Mouse (Mus musculus) midbrain, embryonic 12.5 days (tissue): ENCODE measurements at regions not wholly inside any gene's neighbourhood (a gene's known extent, or its start where the extent isn't known, plus 50 kb on each side); places are given as distances from the start of the nearest gene placed in this dataset.

Source experiments
- ATAC-seq: fragments of 200-750 bp; cut with Nextera tagmentation; 2 replicates; pipeline ENCODE4 v1.8.0; 2017; ENCODE audit warnings: low read depth, moderate TSS enrichment, moderate library complexity; ENCODE audit not compliant: low FRiP score
- H3K27ac ChIP-seq: fragments of 300-500 bp; sonication (generic); replicated peaks from 2 replicates; pipeline ENCODE4 v1.5.1; 2016; ENCODE audit warnings: mild to moderate bottlenecking
- H3K27me3 ChIP-seq: fragments of 300-500 bp; sonication (generic); 2 replicates; pipeline ENCODE4 v1.6.1; 2016; ENCODE audit warnings: mild to moderate bottlenecking
- H3K36me3 ChIP-seq: fragments of 300-500 bp; sonication (generic); 2 replicates; pipeline ENCODE4 v1.6.1; 2016
- H3K4me1 ChIP-seq: fragments of 300-500 bp; sonication (generic); 2 replicates; pipeline ENCODE4 v1.6.1; 2016
- H3K4me2 ChIP-seq: fragments of 300-500 bp; sonication (generic); replicated peaks from 2 replicates; pipeline ENCODE4 v1.6.1; 2016; ENCODE audit warnings: mild to moderate bottlenecking, moderate library complexity
- H3K4me3 ChIP-seq: fragments of 300-500 bp; sonication (generic); 2 replicates; pipeline ENCODE4 v1.5.1; 2016; ENCODE audit warnings: mild to moderate bottlenecking
- H3K9ac ChIP-seq: fragments of 300-500 bp; sonication (generic); replicated peaks from 2 replicates; pipeline ENCODE4 v1.6.1; 2016; ENCODE audit warnings: mild to moderate bottlenecking, moderate library complexity
- H3K9me3 ChIP-seq: fragments of 300-500 bp; sonication (generic); 2 replicates; pipeline ENCODE4 v1.6.1; 2016; ENCODE audit warnings: mild to moderate bottlenecking
- WGBS: fragments of 180-500 bp; shearing (Covaris S2); methylation state at CpG from one replicate; pipeline ENCODE4 v1.1.7; 2016; 5-methylcytosine and 5-hydroxymethylcytosine counted together

- Histone ChIP-seq H3K4me1 (peaks cover 13% of the 10 kb centered on the region), H3K9me3 (no peaks in the 10 kb centered on the region), H3K4me2 (no peak overlapping the region), H3K27ac (no peak overlapping the region), H3K36me3 (no peaks in the 10 kb centered on the region), H3K27me3 (0 out of 2 replicates have a peak, but pooled peaks cover 9% of the 10 kb centered on the region), H3K9ac (no peak overlapping the region), H3K4me3 (no peak overlapping the region)
- no peak for ATAC-seq
- 92% methylated on average over 5 of the region's 5 CpGs for WGBS
Measured at GRCm38 (mm10) chr13:112193676-112194075, 94.6 kb upstream of the Ankrd55 start.

DNA sequence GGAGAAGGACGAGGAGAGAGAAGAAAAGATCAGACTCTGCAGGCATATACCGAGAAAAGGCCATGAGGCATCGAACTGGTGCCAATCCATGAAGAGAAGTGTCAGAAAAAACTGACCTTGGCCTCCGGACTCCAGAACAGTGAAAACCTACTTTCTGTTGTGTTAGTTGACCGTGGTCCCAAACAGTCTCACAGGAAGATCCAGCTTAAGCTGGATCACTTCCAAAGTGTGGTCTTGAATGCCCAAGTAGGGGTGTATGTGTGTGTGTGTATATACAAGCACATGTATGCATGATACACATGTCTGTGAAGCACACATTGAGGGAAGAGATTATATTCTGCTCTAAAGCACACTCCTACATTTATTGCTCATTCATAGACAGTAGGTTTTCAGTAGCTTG lies 93.3 kb upstream of the Ankrd55 start:
- Histone ChIP-seq H3K9me3 (no peaks in the 10 kb centered on the region), H3K36me3 (no peaks in the 10 kb centered on the region), H3K4me3 (no peak overlapping the region), H3K27ac (no peak overlapping the region), H3K4me1 (peaks cover 13% of the 10 kb centered on the region), H3K27me3 (0 out of 2 replicates have a peak, but pooled peaks cover 9% of the 10 kb centered on the region), H3K9ac (no peak overlapping the region), H3K4me2 (no peak overlapping the region)
- WGBS, result 80% methylated on average over 5 of the region's 5 CpGs
- no peak for ATAC-seq

DNA sequence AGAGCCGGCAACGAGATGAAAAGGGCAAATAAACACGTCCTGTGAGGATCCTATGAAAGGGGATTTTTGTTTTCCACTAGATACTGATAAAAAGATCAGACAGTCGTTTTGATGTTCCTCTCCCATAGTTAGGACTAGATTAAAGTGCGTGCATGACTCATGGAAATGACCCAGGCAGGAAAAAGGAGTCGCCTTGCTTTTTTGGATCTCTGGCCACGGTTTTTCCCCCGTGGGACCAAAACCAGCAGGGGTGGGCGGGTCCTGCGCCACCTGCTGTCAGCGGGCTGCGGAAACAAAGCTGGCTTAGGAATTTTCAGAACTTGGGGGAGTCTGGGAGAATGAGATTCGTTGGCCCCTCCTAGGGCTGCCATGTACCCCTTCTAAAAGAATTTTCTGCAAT lies 91.5 kb upstream of the Ankrd55 start:
- H3K27me3 ChIP-seq, result 0 out of 2 replicates have a peak, but pooled peaks cover 9% of the 10 kb centered on the region
- ATAC-seq, result no peak
- H3K4me3 ChIP-seq, result no peak overlapping the region
- WGBS, result 8% methylated on average over 13 of the region's 13 CpGs
- H3K27ac ChIP-seq, result no peak overlapping the region
- H3K36me3 ChIP-seq, result no peaks in the 10 kb centered on the region
- H3K4me1 ChIP-seq, result peaks cover 13% of the 10 kb centered on the region
- H3K9me3 ChIP-seq, result no peaks in the 10 kb centered on the region
- no peak overlapping the region for H3K9ac ChIP-seq
- H3K4me2 ChIP-seq, result peak overlapping the region; percentile 35

DNA sequence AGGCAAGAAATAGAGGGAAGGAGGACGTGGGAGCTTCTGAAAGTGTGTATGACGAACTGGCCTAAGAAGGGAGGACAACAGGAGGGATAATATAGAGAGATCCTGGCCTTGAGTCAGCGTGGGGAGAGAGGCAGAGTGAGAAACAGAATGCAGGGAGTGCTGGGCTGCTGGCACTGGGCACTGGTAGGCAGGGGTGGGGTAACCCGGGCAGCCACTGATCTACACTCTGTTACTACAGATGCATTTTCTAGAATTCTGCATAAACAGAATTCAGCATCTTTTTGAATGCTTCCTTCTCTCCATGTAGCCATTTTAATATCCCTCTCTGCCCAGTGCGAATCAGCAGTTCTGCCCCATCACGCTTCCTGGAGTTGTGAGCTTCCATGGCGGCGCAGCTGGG lies 84.5 kb upstream of the Ankrd55 start:
- Histone ChIP-seq H3K4me2 (no peak overlapping the region), H3K4me3 (no peak overlapping the region), H3K9ac (no peak overlapping the region), H3K27me3 (no peaks in the 10 kb centered on the region), H3K27ac (no peak overlapping the region), H3K4me1 (0 out of 2 replicates have a peak, but pooled peaks cover 4% of the 10 kb centered on the region), H3K36me3 (no peaks in the 10 kb centered on the region), H3K9me3 (no peaks in the 10 kb centered on the region)
- no peak for ATAC-seq
- WGBS, result 83% methylated on average over 8 of the region's 8 CpGs

- no peak overlapping the region for H3K9ac ChIP-seq
- H3K4me1 ChIP-seq, result 0 out of 2 replicates have a peak, but pooled peaks cover 4% of the 10 kb centered on the region
- H3K4me3 ChIP-seq, result no peak overlapping the region
- no peaks in the 10 kb centered on the region for H3K27me3 ChIP-seq
- H3K36me3 ChIP-seq, result no peaks in the 10 kb centered on the region
- H3K4me2 ChIP-seq, result no peak overlapping the region
- no peaks in the 10 kb centered on the region for H3K9me3 ChIP-seq
- WGBS, result 68% methylated on average over 3 of the region's 3 CpGs
- no peak overlapping the region for H3K27ac ChIP-seq
- no peak for ATAC-seq
Measured at GRCm38 (mm10) chr13:112204204-112204603, 84.0 kb upstream of the Ankrd55 start.

- Histone ChIP-seq H3K36me3 (no peaks in the 10 kb centered on the region), H3K4me1 (0 out of 2 replicates have a peak, but pooled peaks cover 4% of the 10 kb centered on the region), H3K9me3 (no peaks in the 10 kb centered on the region), H3K9ac (no peak overlapping the region), H3K4me2 (no peak overlapping the region), H3K27me3 (no peaks in the 10 kb centered on the region), H3K4me3 (no peak overlapping the region), H3K27ac (no peak overlapping the region)
- 56% methylated on average over 5 of the region's 5 CpGs for WGBS
- peak; percentile 41 for ATAC-seq
Measured at GRCm38 (mm10) chr13:112204813-112205212, 83.4 kb upstream of the Ankrd55 start.

DNA sequence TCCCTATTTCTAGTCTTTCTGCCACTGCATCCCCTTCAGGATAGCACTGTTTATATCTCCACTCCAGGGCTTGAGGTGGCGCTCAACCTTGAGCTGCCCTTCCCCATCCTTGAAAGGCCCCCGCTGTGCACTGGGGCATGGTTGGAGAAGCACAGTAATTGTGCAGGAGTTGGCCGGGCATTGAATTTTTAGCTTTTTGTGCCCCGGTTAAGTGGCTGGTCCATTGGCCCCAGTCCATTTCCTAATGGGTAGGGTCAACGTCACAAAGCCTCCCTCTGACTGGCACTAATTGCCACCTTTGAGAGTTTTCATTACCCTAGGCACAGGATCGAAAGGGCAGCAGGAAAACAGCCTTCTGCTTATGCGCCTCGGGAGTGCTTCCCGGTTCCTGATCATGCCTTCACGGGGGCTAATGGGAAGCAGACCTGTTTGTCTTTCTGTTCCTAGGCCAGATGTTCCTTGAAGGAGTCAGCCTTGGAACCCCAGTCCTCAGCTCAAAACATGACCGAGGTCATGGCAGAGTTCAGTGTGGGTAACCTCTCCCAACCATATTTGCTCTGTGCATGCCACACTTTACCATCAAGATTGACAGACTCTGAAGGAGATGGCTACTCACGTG lies 80.5 kb upstream of the Ankrd55 start:
- Histone ChIP-seq H3K27me3 (0 out of 2 replicates have a peak, but pooled peaks cover 2% of the 10 kb centered on the region), H3K27ac (no peak overlapping the region), H3K9ac (no peak overlapping the region), H3K36me3 (no peaks in the 10 kb centered on the region), H3K4me2 (no peak overlapping the region), H3K4me1 (0 out of 2 replicates have a peak, but pooled peaks cover 4% of the 10 kb centered on the region), H3K4me3 (no peak overlapping the region), H3K9me3 (no peaks in the 10 kb centered on the region)
- 70% methylated on average over 12 of the region's 12 CpGs for WGBS
- ATAC-seq, result no peak

DNA sequence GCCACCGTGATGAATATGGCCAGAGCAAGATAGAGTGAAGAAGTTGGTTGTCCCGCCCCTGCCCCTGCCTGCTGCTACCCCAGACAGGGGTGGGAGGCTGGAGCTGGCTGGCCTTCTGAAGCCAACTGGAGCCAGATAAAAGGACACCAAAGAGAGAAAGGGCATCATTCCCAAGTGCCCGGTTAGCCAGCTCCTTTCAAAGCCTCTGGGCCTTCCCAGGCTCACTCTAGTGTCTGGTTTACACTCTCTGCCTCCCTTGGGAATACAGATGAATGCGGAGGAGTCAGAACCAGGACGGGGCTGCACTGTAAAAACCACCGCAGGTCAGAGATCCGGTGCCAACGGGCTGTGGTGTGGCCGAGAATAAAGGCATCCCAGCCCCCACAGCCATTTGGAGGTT lies 76.4 kb upstream of the Ankrd55 start:
- ATAC-seq, result no peak
- WGBS, result 75% methylated on average over 9 of the region's 9 CpGs
- no peak overlapping the region for H3K9ac ChIP-seq
- H3K27me3 ChIP-seq, result 0 out of 2 replicates have a peak, but pooled peaks cover 7% of the 10 kb centered on the region
- no peak overlapping the region for H3K4me2 ChIP-seq
- no peak overlapping the region for H3K27ac ChIP-seq
- H3K36me3 ChIP-seq, result no peaks in the 10 kb centered on the region
- no peak overlapping the region for H3K4me3 ChIP-seq
- H3K4me1 ChIP-seq, result no peaks in the 10 kb centered on the region
- no peaks in the 10 kb centered on the region for H3K9me3 ChIP-seq

DNA sequence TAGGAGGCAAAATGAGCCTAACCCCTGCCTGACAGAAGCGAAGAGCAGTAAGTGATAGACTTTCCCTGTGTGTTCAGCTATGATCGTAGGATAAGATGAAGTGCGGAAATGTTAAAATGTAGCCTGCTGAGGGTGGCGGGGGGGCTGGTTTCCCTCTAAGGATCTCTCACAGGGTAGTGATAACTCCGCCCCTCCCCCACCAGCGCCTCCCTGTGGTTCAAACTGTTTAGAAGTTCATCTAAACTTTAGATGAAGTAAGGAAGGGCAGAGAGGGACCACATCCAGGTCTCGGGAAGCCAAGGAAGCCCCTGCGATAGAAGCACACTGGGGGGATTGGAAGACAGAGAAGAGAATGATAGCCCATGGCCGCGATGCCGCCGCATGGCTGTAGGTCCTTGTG lies 75.9 kb upstream of the Ankrd55 start:
- WGBS, result 81% methylated on average over 12 of the region's 12 CpGs
- no peaks in the 10 kb centered on the region for H3K4me1 ChIP-seq
- H3K27me3 ChIP-seq, result 0 out of 2 replicates have a peak, but pooled peaks cover 7% of the 10 kb centered on the region
- H3K4me3 ChIP-seq, result no peak overlapping the region
- no peak for ATAC-seq
- H3K9ac ChIP-seq, result no peak overlapping the region
- H3K27ac ChIP-seq, result no peak overlapping the region
- H3K4me2 ChIP-seq, result no peak overlapping the region
- H3K36me3 ChIP-seq, result no peaks in the 10 kb centered on the region
- H3K9me3 ChIP-seq, result no peaks in the 10 kb centered on the region

GRCm38 (mm10) chr13:112213652-112214081 lies 74.6 kb upstream of the Ankrd55 start:
- ATAC-seq, result no peak
- H3K4me1 ChIP-seq, result no peaks in the 10 kb centered on the region
- H3K4me2 ChIP-seq, result no peak overlapping the region
- no peak overlapping the region for H3K4me3 ChIP-seq
- WGBS, result 88% methylated on average over 17 of the region's 17 CpGs
- no peaks in the 10 kb centered on the region for H3K36me3 ChIP-seq
- 0 out of 2 replicates have a peak, but pooled peaks cover 7% of the 10 kb centered on the region for H3K27me3 ChIP-seq
- H3K27ac ChIP-seq, result no peak overlapping the region
- H3K9ac ChIP-seq, result no peak overlapping the region
- no peaks in the 10 kb centered on the region for H3K9me3 ChIP-seq

- WGBS, result 96% methylated on average over 14 of the region's 14 CpGs
- Histone ChIP-seq H3K4me2 (no peak overlapping the region), H3K4me1 (no peaks in the 10 kb centered on the region), H3K36me3 (no peaks in the 10 kb centered on the region), H3K4me3 (no peak overlapping the region), H3K9me3 (no peaks in the 10 kb centered on the region), H3K9ac (no peak overlapping the region), H3K27ac (no peak overlapping the region), H3K27me3 (0 out of 2 replicates have a peak, but pooled peaks cover 7% of the 10 kb centered on the region)
- no peak for ATAC-seq
Measured at GRCm38 (mm10) chr13:112216084-112216483, 72.2 kb upstream of the Ankrd55 start.

DNA sequence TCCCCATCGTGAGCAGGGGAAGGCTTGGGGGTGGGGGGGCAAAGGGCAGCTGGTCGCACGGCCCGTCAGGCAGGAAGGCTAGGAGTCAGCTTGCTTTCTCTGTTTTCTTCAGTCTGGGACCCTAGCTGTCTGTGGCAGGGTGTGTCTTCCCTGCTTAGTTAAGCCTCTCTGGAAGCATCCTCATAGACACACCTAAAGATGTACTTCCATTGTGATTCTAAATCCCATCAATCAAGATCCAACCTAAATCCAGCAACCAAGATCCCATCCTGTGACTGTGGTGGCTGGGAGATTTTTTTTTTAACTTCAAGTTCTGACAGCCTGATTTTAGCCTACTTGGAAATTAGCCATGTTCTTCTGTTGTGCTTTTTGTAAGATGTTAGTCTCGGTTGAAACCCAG lies 69.9 kb upstream of the Ankrd55 start:
- Histone ChIP-seq H3K27ac (no peak overlapping the region), H3K9ac (no peak overlapping the region), H3K36me3 (no peaks in the 10 kb centered on the region), H3K27me3 (0 out of 2 replicates have a peak, but pooled peaks cover 4% of the 10 kb centered on the region), H3K4me2 (no peak overlapping the region), H3K4me3 (no peak overlapping the region), H3K9me3 (no peaks in the 10 kb centered on the region), H3K4me1 (no peaks in the 10 kb centered on the region)
- no peak for ATAC-seq
- WGBS, result 75% methylated on average over 5 of the region's 5 CpGs

DNA sequence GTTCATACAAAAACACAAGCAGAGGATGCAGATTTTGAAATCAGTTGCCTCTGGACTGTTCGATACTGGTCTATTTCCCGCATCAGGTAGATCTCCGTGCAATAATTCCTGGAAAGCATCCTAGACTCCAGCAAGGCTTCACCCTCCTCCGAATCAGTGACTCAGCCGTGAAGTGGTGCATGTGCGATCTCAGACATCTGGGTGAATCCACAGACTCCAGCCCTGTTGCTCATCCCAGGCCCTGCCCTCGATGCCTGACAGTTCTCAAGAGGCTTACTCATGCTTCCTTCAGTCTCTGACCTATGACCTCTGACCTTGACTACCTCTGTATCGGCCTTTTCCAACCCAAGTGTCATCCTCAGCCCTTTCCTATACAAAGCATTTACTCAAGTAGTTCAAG lies 68.1 kb upstream of the Ankrd55 start:
- ATAC-seq, result no peak
- no peak overlapping the region for H3K4me2 ChIP-seq
- H3K9me3 ChIP-seq, result no peaks in the 10 kb centered on the region
- no peak overlapping the region for H3K9ac ChIP-seq
- 89% methylated on average over 8 of the region's 8 CpGs for WGBS
- no peaks in the 10 kb centered on the region for H3K36me3 ChIP-seq
- H3K4me1 ChIP-seq, result no peaks in the 10 kb centered on the region
- no peak overlapping the region for H3K27ac ChIP-seq
- H3K27me3 ChIP-seq, result no peaks in the 10 kb centered on the region
- H3K4me3 ChIP-seq, result no peak overlapping the region
